In the genomic region with DNA sequence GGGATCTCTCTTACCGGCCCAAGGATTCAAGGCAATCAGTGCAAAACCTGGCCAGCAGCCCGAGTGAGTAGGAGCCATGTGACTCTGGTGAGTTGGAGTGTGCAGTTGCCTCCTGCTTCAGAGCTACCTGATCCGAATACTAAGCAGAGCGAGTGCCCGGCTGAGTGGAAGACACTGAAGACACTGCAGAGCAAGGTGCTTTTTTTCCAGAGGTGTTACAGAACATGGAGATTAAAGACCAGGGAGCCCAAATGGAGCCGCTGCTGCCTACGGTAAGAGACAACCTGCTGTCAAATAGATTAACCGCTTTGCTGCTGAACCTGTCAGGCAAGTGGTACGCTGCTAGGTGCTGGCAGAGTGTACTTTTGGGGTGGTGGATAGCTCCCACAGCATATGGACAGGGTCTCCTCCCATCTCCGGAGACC, we compare ENCODE assay signal across 9 mouse cellular contexts. TPM values are rescaled to one million over a fixed set of nuclear protein-coding genes. Genes with fewer than 3 reads are reported as not detected.
A peak's percentile ranks its signal among the peaks of the same experiment; 100 is the strongest.
DNase-seq lines count a peak whose midpoint lies in the region; ATAC-seq and TF ChIP-seq lines count a peak whose summit lies in the region.
"Had no signal": no experiment of that assay in that cellular context is flagged by ENCODE, and none has a peak within 500 bp of the region (broad histone marks: within the 10 kb centered on the region; RNA-seq: fewer than 3 reads in every experiment).

A gene (plus strand): TSS at position 42 of the 425 bp plus-strand sequence.

- peak within 1 kb of the TSS; percentile 62 for H3K4me2 ChIP-seq in liver, embryonic 11.5 days
- peak within 1 kb of the TSS; percentile 23; the same call in 1 of the 2 replicates for H3K4me2 ChIP-seq in liver, embryonic 14.5 days (ENCODE audit: low read depth)

- no peaks in the 10 kb centered on the region for H3K4me1 ChIP-seq in liver, embryonic 11.5 days (replicated peaks; ENCODE audit: control insufficient read depth, insufficient read depth, low read length)
- peaks cover 20% of the 10 kb centered on the region for H3K4me1 ChIP-seq in forebrain, embryonic 10.5 days
- no peaks in the 10 kb centered on the region; a peak in 1 of 4 replicates for H3K4me1 ChIP-seq in liver, embryonic 14.5 days (replicated peaks; ENCODE audit: control insufficient read depth in 2 of 2, insufficient read depth in 2 of 2, low read length in 1 of 2)

- H3K27ac ChIP-seq in liver, embryonic 11.5 days (ENCODE audit: low read depth, low read length) = no peak within 1 kb of the TSS
- H3K27ac ChIP-seq in forebrain, embryonic 10.5 days = peak within 1 kb of the TSS; percentile 74; the same call in 1 of the 2 replicates
- H3K27ac ChIP-seq in liver, embryonic 14.5 days = no peak within 1 kb of the TSS
- H3K27ac ChIP-seq: macrophage had no signal

- TF ChIP-seq EP300 in liver, embryonic 14.5 days (IDR thresholded peaks at IDR 0.05; ENCODE audit: low read depth) = no peak

- H3K4me3 ChIP-seq in liver, embryonic 11.5 days (ENCODE audit: low read depth, low read length) = peak within 1 kb of the TSS; percentile 42; the same call in 1 of the 2 replicates
- peak within 1 kb of the TSS; percentile 54 for H3K4me3 ChIP-seq in forebrain, embryonic 10.5 days
- peak within 1 kb of the TSS in 1 of 2 experiments; percentile 35; a peak in 1 of 4 replicates for H3K4me3 ChIP-seq in liver, embryonic 14.5 days (ENCODE audit: insufficient read depth in 1 of 2, low read depth in 2 of 2, low read length in 2 of 2)

- TF ChIP-seq CTCF in liver, embryonic 14.5 days (IDR thresholded peaks at IDR 0.05; ENCODE audit: low read depth) = no peak

- DNase-seq in liver, embryonic 11.5 days (ENCODE audit: low spot score) = no peak
- no peak for DNase-seq in liver
- DNase-seq in forebrain, embryonic 10.5 days (ENCODE audit: extremely low spot score, low spot score) = no peak
- peak; percentile 6 to 11 for DNase-seq in kidney, postnatal 4 days
- DNase-seq in liver, embryonic 14.5 days (ENCODE audit: low read depth in 3 of 3, low spot score in 3 of 3) = no peak
- DNase-seq in right cerebral cortex, postnatal 25 days = peak; percentile 67
- no peak for DNase-seq in ovary, adult 18-20 months (ENCODE audit: low spot score)

- ATAC-seq in liver, embryonic 11.5 days (replicated peaks; ENCODE audit: low FRiP score) = no peak
- no peak for ATAC-seq in liver, embryonic 14.5 days (ENCODE audit: insufficient read depth)
- ATAC-seq in CD4-positive, CD25-positive, alpha-beta regulatory T cell, adult 4 months = no peak

- peaks cover 6% of the 10 kb centered on the region; the same call in 1 of the 2 replicates for H3K27me3 ChIP-seq in liver, embryonic 11.5 days (replicated peaks; ENCODE audit: control insufficient read depth, insufficient read depth, low read length)
- peaks cover 21% of the 10 kb centered on the region for H3K27me3 ChIP-seq in forebrain, embryonic 10.5 days (ENCODE audit: poor library complexity, severe bottlenecking)
- no peaks in the 10 kb centered on the region for H3K27me3 ChIP-seq in liver, embryonic 14.5 days (ENCODE audit: control insufficient read depth, insufficient read depth, low read length)

- no peak within 1 kb of the TSS for H3K9ac ChIP-seq in liver, embryonic 11.5 days (ENCODE audit: low read depth, low read length)
- no peak within 1 kb of the TSS for H3K9ac ChIP-seq in liver, embryonic 14.5 days (replicated peaks)

- WGBS in liver, embryonic 11.5 days = 21% methylated on average over 10 of the region's 10 CpGs
- 12% methylated on average over 10 of the region's 10 CpGs for WGBS in forebrain, embryonic 10.5 days
- 18% methylated on average over 10 of the region's 10 CpGs for WGBS in liver, embryonic 14.5 days (ENCODE audit: insufficient replicate concordance)

- H3K36me3 ChIP-seq in liver, embryonic 11.5 days (ENCODE audit: control insufficient read depth, insufficient read depth, low read length) = no peaks in the 10 kb centered on the region
- H3K36me3 ChIP-seq in forebrain, embryonic 10.5 days (replicated peaks) = no peaks in the 10 kb centered on the region
- H3K36me3 ChIP-seq in liver, embryonic 14.5 days (replicated peaks; ENCODE audit: control insufficient read depth, insufficient read depth, low read depth) = no peaks in the 10 kb centered on the region

- H3K9me3 ChIP-seq in liver, embryonic 11.5 days (ENCODE audit: control insufficient read depth, low read length) = no peaks in the 10 kb centered on the region
- no peaks in the 10 kb centered on the region for H3K9me3 ChIP-seq in forebrain, embryonic 10.5 days
- no peaks in the 10 kb centered on the region for H3K9me3 ChIP-seq in liver, embryonic 14.5 days (ENCODE audit: control insufficient read depth, low read length)

RNA-seq across cellular contexts. Expression of the gene that starts here (rescaled TPM):
- polyA plus RNA-seq in liver, embryonic 11.5 days (2014; fragmentation: Nextera tagmentation; extraction: Ambion mirVana) = 0.10 and 0.14 TPM in 2 replicates
- 0.05 TPM in 1 of 2 replicates, not detected in the other for polyA plus RNA-seq in forebrain, embryonic 10.5 days (2016; fragmentation: Nextera tagmentation; extraction: Ambion mirVana)
- 0.01 TPM in 1 of 2 replicates, not detected in the other for polyA plus RNA-seq in liver, embryonic 14.5 days (2012; rRNA removed)
- polyA plus RNA-seq in liver, embryonic 14.5 days (2014; fragmentation: Nextera tagmentation; extraction: Ambion mirVana) = not detected in 2 replicates
- polyA plus RNA-seq in CD4-positive, CD25-positive, alpha-beta regulatory T cell, adult 4 months (2017; shearing (Covaris generic)) = 1 to 10 TPM; 1.1 to 1.4 TPM
- polyA plus RNA-seq: macrophage had no signal

Comparison
In these comparisons a context has a peak if more than half of its experiments do, and no peak if none do; other contexts are left out.
1. DNase-seq: peak in kidney, postnatal 4 days (2 of 2) and right cerebral cortex, postnatal 25 days (single experiment); none in liver, embryonic 11.5 days (single experiment), liver (single experiment), forebrain, embryonic 10.5 days (single experiment), liver, embryonic 14.5 days (0 of 3) and ovary, adult 18-20 months (single experiment).